Mouse (Mus musculus) central nervous system, embryonic 18 days (tissue): ENCODE results near the gene Kdm5c. TPM values are rescaled to one million over a fixed set of nuclear protein-coding genes. Genes with fewer than 3 reads are reported as not detected.

Source experiments
- polyA plus RNA-seq: library from polyadenylated mRNA; depleted of rRNA; stranded (reverse); fragments of >200 nt; gene quantifications from 2 replicates; pipeline ENCODE4 v1.2.3, GENCODE M21; 2012; rRNA removed

Gene Kdm5c
- polyA plus RNA-seq, result 31.9 and 32.3 TPM in 2 replicates

GRCm38 (mm10) chrX:152232781-152233763, at the start of gene Kdm5c:
Kdm5c (plus strand) TSS chrX:152233020.

Other genes starting within 250 kb of the Kdm5c start
- gene Hsd17b10, start 231.2 kb upstream of the Kdm5c start, polyA plus RNA-seq, result 44.8 and 46.5 TPM in 2 replicates
- 0.47 and 0.53 TPM in 2 replicates for gene Ribc1, start 216.7 kb upstream of the Kdm5c start, polyA plus RNA-seq
- gene Smc1a, start 216.6 kb upstream of the Kdm5c start, polyA plus RNA-seq, result 55.6 and 57.9 TPM in 2 replicates
- gene Iqsec2, start 88.8 kb upstream of the Kdm5c start, polyA plus RNA-seq, result 9.6 and 9.9 TPM in 2 replicates
- 34.6 and 34.8 TPM in 2 replicates for gene Kantr, start 94.5 kb downstream of the Kdm5c start, polyA plus RNA-seq
- 127 and 134 TPM in 2 replicates for gene Tspyl2, start 109.4 kb downstream of the Kdm5c start, polyA plus RNA-seq
- gene Gpr173, start 135.7 kb downstream of the Kdm5c start, polyA plus RNA-seq, result 18.5 and 19.1 TPM in 2 replicates